ENCODE assay signal across 8 mouse cellular contexts in the genomic region with DNA sequence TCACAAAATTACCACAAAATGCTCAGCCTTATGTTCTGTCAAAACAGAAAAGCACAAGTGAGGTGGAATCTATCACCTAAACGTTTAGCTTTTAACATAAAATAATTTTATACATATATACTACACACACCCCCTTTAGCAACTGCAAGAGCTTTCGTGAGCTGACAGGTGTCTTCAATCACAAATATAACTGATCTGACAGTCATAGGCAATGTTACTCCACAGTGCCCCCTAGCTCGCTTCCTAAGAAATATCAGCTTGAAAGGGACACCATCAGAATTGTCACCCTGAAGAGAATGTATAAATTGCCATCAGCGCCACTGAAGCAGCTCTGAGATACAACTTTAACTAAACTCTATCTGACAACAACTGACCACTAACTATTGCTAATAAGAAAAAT. TPM values are rescaled to one million over a fixed set of nuclear protein-coding genes. Genes with fewer than 3 reads are reported as not detected.
A peak's percentile ranks its signal among the peaks of the same experiment; 100 is the strongest.
DNase-seq lines count a peak whose midpoint lies in the region; TF ChIP-seq lines count a peak whose summit lies in the region.
"Had no signal": no experiment of that assay in that cellular context is flagged by ENCODE, and none has a peak within 500 bp of the region (broad histone marks: within the 10 kb centered on the region; RNA-seq: fewer than 3 reads in every experiment).

No protein-coding gene starts in this region.

- no peak overlapping the region for H3K4me3 ChIP-seq in ES-Bruce4 (ENCODE audit: low read depth, low read length)
- peak overlapping the region; percentile 67; the same call in 1 of the 2 replicates for H3K4me3 ChIP-seq in cortical plate, adult 2 months (ENCODE audit: insufficient read depth, low read length)

- H3K4me1 ChIP-seq in ES-Bruce4 (ENCODE audit: control insufficient read depth, insufficient read depth, low read length) = no peaks in the 10 kb centered on the region
- H3K4me1 ChIP-seq in cortical plate, adult 2 months (ENCODE audit: control insufficient read depth, insufficient read depth, low read length) = no peaks in the 10 kb centered on the region; the same call in 1 of the 2 replicates
- H3K4me1 ChIP-seq: midbrain, embryonic 12.5 days had no signal

- no peaks in the 10 kb centered on the region for H3K9me3 ChIP-seq in ES-Bruce4 (replicated peaks; ENCODE audit: control insufficient read depth, insufficient read depth, low read length, poor library complexity, severe bottlenecking)
- H3K9me3 ChIP-seq: midbrain, embryonic 12.5 days had no signal

- no peak overlapping the region for H3K9ac ChIP-seq in ES-Bruce4 (ENCODE audit: low read depth, poor library complexity, severe bottlenecking)
- H3K9ac ChIP-seq: midbrain, embryonic 12.5 days had no signal

- TF ChIP-seq CTCF in ES-Bruce4 (IDR thresholded peaks at IDR 0.05; ENCODE audit: low read depth, low read length) = peak; percentile 21
- TF ChIP-seq CTCF in cortical plate, adult 2 months (IDR thresholded peaks at IDR 0.05; ENCODE audit: extremely low read depth, insufficient read depth, low read length) = peak; percentile 53; the same call in 1 of the 2 replicates

- H3K36me3 ChIP-seq in ES-Bruce4 (ENCODE audit: control insufficient read depth, insufficient read depth, low read length, poor library complexity, severe bottlenecking) = no peaks in the 10 kb centered on the region
- H3K36me3 ChIP-seq: midbrain, embryonic 12.5 days had no signal

- TF ChIP-seq EP300 in ES-Bruce4 (IDR thresholded peaks at IDR 0.05; ENCODE audit: insufficient read depth, low read depth, low read length) = no peak

- H3K27me3 ChIP-seq in ES-Bruce4 (ENCODE audit: control insufficient read depth, insufficient read depth, low read length, poor library complexity, severe bottlenecking) = no peaks in the 10 kb centered on the region; the same call in 1 of the 2 replicates

- no peak for TF ChIP-seq POLR2A in ES-Bruce4 (IDR thresholded peaks at IDR 0.05; ENCODE audit: insufficient read depth, low read length)
- no peak for TF ChIP-seq POLR2A in cortical plate, adult 2 months (IDR thresholded peaks at IDR 0.05; ENCODE audit: extremely low read depth, insufficient read depth, low read length)

- no peak overlapping the region for H3K27ac ChIP-seq in ES-Bruce4 (ENCODE audit: insufficient read depth, low read length)
- H3K27ac ChIP-seq in cortical plate, adult 2 months (ENCODE audit: insufficient read depth, low read length) = no peak overlapping the region
- H3K27ac ChIP-seq: midbrain, embryonic 12.5 days had no signal

- peak; percentile 78 for DNase-seq in ZHBTc4 (ENCODE audit: low read depth, low spot score)
- DNase-seq in gastrocnemius, postnatal 25 days = peak; percentile 13
- peak; percentile 15 to 32 for DNase-seq in layer of hippocampus, adult 8-10 months (ENCODE audit: low spot score in 2 of 2)
- peak; percentile 80 for DNase-seq in lung, postnatal 14 days
- DNase-seq in right cerebral cortex, postnatal 10 days (ENCODE audit: low spot score in 2 of 2) = peak; percentile 57 to 80

RNA-seq across cellular contexts. Expression of gene Sik2, which starts 2.0 kb away (rescaled TPM):
- 13.5 and 14.9 TPM in 2 replicates for polyA plus RNA-seq in ES-Bruce4 (2011; ENCODE audit: insufficient read depth, insufficient read length, low read depth, missing spikeins)
- polyA plus RNA-seq in cortical plate, adult 2 months (2012; rRNA removed) = 20.0 and 21.6 TPM in 2 replicates
- total RNA-seq in gastrocnemius, postnatal 25 days (2021) = 10 to 100 TPM; 15.7 to 30.7 TPM
- total RNA-seq in layer of hippocampus, adult 8-10 months (2022) = 10 to 100 TPM; 34.7 to 40.4 (median 39.4) TPM

RNA-seq across cellular contexts. Expression of gene Btg4, which starts 53.9 kb away (rescaled TPM):
- not detected in 2 replicates for polyA plus RNA-seq in ES-Bruce4 (2011; ENCODE audit: insufficient read depth, insufficient read length, low read depth, missing spikeins)
- not detected in 2 replicates for polyA plus RNA-seq in cortical plate, adult 2 months (2012; rRNA removed)
- total RNA-seq in gastrocnemius, postnatal 25 days (2021) = not detected
- total RNA-seq in layer of hippocampus, adult 8-10 months (2022) = not detected
- polyA plus RNA-seq: midbrain, embryonic 12.5 days had no signal

Comparison
In these comparisons a context has a peak if more than half of its experiments do, and no peak if none do; other contexts are left out.
1. DNase-seq: peak in every context shown above with its lines; median percentile 80 in lung, postnatal 14 days; 78 in ZHBTc4; 68 in right cerebral cortex, postnatal 10 days; 24 in layer of hippocampus, adult 8-10 months; 13 in gastrocnemius, postnatal 25 days.